Mouse (Mus musculus): ENCODE measurements around the gene Tox2.

Gene Tox2

GRCm38 (mm10) chr2:163202884-163203634, at the start of gene Tox2:
Gene Tox2, plus strand, starts transcription at chr2:163203125.
- peak; percentile 75 for DNase-seq

- DNase-seq = no peak
Observed at GRCm38 (mm10) chr2:163154673-163155072, 48.3 kb upstream of the Tox2 start.

DNA sequence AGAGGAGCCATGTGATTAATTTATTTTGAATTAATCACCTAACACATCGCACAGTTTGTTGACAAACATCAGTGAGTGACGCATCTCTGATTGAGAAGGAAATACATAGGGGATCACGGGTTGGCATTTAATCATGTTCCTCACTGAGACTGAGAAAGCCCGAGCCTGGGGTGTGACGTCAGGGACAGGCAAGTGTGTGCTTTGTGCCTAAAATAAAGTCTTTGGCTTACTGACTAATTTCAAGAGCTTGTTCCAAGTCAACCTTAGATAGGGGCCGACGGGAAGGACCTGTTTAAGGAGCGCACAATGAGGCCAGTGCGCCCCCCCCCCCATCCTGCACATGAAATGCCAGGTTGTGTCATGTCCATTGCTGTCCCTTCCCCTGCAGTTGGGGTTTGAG, 43.9 kb upstream of the Tox2 start:
- no peak for DNase-seq

GRCm38 (mm10) chr2:163164461-163164990, 38.4 kb upstream of the Tox2 start:
- no peak for DNase-seq

DNA sequence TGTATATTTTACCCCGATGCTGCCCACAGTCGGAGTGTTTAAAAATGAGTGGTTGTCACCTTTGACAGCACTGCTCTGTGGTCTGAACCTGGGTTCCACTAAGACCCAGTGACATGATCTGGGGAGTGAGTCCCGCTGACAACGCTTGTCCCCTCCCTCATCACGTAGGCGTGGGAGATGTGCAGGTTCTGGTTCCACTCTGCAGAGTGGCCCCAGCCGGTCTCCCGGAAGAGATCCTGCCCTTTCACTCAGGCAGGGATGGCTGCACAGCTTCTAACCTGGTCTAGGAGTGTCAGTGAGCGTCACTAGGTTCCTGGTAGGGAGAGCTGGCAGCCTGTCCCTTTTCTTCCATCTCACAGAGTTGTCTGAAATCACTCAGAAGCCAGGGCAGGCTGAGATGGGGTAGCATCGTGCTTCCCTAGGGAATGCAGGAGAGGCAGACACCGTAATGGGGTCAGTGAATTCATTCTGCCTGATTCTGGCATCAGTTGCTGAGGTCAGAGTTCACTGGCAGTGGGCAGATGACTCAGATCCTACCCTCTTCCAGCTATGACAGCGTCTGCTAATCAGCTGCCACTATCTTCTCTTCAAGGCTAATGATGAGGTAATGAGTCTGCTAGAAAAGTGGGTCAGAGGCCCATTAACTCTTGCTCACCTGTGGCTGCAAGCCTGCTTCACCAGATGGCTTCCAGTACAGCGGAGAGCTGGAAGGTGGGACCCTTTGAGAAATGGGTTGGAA, 36.7 kb upstream of the Tox2 start:
- no peak for DNase-seq

DNA sequence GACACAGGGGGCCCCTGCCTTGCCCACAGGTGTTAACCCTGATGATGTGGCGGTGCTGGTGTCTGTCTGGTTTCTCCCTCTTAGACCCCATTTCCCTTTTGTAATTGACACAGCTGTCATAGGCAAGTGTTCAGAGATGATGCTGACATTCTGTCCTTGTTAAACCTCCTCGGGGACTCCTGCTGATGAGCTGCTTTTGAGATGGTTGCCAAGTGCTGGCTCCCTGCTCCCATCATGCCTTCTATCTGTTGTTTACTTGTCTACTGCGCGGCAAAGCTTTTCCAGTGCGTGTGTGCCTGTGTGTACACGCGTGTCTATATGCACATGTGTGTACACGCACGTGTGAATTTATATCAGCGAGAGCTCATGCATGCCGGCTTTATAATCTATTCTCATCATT, 31.0 kb upstream of the Tox2 start:
- DNase-seq = no peak

DNA sequence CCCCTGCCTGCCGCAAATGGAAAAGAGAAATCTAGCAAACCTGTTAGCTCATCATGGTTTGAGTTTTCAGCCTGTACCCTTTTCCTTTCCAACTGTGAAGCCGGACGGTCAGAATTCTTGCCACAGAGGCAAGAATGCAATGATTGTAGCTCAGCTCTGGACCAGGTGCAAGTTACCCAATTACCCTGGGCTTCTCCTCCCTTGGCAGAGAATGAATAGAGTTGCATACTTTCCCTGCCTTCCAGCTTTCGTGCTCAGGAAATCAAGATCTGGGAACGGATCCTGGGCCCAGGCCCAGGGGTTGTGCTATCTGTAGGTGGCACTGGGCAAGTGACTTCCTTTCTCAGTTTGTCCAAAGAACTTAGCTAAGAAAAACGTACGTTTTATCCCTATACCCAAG, 28.9 kb upstream of the Tox2 start:
- no peak for DNase-seq

DNA sequence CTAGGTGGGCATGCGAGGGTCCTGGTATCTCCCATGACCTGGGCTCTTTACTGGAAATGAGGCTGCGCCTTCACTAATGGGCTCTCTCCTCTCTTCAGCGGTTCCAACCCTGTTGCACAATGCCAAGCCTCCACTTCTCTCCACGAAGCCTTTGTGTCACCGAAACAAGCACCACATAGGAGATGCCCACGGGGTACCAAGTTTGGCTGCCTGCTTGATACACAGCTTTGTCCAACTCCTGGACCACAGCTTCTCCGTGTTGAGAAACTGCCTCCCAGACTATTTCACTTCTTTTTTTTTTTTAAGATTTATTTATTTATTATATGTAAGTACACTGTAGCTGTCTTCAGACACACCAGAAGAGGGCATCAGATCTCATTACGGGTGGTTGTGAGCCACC, 27.1 kb upstream of the Tox2 start:
- no peak for DNase-seq

DNA sequence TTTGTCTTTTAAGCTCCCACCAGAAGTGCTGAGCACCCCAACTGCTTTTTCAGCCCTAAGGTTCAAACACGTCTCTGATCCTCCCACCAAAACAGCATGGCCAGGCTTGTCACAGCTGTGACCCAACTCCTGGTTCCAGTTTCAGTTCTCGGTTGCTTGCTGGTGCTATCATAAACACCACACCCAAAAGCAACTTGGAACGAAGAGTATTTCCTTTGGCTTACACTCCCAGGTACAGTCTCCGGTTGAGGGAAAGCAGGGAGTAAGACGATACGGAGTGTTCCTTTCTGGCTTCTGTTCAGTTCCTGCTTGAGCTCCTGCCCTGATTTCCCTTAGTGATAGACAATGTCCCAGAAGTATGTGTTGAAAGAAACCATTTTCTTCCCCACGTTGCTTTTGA, 26.4 kb upstream of the Tox2 start:
- no peak for DNase-seq

- DNase-seq = no peak
Observed at GRCm38 (mm10) chr2:163187552-163187951, 15.4 kb upstream of the Tox2 start.

GRCm38 (mm10) chr2:163189596-163189995, 13.3 kb upstream of the Tox2 start:
- DNase-seq = no peak

DNA sequence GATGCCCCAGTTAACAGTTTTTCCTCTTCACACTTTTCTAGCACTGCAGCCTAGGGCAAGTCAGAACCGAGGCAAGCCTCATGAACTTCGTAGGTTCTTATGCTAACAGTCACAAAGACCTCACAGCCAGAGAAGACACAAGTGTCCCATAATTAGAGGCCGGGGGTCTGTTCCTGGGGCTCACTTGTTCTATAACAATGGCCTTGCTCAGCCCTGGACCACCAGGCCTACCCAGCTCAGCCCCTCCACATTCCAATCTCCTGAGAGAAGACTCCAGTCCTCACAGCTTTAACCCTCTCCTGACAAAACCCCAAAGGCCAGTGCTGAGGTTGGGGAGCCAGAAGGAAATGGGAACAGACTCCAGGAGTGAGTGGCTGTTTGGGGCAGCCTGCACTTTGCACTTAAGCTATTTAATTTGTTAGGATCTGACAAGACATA, 12.9 kb upstream of the Tox2 start:
- DNase-seq = no peak

DNA sequence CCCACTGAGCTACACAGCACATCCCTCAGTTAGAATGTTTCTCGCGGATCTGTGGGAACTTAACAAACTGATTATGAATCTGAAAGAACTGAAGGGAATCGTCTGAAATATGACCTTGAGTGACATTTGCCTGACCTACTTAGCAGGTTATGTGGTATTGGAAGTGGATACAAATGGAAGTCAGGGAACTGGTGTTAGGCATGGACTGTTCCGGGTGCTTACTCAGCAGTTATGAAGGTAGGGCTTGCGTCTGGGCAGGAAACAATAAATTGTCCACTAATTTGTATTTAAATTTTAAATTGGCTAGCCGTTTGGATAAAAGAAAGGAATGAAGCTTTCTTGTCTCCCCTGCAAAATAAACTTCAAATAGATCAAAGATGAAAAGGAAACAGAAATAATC, 10.4 kb upstream of the Tox2 start:
- no peak for DNase-seq

GRCm38 (mm10) chr2:163194015-163194414, 8.9 kb upstream of the Tox2 start:
- DNase-seq = no peak

DNA sequence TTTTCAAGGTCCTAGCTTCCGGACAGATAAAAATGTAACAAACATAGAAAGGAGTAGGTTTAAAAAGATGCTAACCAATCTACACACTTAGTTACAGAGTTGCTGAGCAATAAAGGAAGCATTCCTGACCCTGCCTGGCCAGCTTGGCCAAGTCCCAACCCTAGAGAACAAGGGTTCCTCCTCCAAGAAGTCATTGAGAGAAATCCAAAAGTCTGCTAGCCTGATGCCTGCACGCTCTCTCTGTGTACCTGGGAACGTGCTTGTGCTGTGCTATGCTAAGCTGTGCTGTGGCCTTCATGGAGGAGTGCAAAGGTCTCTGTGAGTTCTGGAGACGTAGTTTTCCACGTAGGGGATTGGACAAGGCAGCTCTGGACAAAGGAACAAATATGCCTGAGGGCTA, 8.4 kb upstream of the Tox2 start:
- DNase-seq = peak; percentile 11

GRCm38 (mm10) chr2:163195106-163195833, 7.7 kb upstream of the Tox2 start:
- no peak for DNase-seq

GRCm38 (mm10) chr2:163195834-163196145, 7.1 kb upstream of the Tox2 start:
- DNase-seq = no peak

GRCm38 (mm10) chr2:163201897-163202296, 1.0 kb upstream of the Tox2 start:
- peak; percentile 39 for DNase-seq

DNA sequence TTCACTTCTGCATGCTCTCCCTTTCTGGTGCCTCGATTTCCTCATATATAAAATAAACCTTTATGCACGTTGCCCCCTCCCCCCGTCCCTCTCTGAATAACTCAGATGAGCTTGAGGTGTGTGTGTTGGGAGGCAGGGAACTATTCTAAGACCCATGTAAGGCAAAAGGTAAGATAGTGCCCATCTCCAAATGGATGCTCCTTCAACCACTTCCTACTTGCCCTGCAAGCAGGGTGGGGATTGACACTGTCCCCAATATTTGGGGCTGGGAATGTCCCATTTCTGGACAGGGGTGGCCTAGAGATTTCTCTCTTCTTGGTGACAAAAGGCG, 407 bp upstream of the Tox2 start:
- DNase-seq = no peak

DNA sequence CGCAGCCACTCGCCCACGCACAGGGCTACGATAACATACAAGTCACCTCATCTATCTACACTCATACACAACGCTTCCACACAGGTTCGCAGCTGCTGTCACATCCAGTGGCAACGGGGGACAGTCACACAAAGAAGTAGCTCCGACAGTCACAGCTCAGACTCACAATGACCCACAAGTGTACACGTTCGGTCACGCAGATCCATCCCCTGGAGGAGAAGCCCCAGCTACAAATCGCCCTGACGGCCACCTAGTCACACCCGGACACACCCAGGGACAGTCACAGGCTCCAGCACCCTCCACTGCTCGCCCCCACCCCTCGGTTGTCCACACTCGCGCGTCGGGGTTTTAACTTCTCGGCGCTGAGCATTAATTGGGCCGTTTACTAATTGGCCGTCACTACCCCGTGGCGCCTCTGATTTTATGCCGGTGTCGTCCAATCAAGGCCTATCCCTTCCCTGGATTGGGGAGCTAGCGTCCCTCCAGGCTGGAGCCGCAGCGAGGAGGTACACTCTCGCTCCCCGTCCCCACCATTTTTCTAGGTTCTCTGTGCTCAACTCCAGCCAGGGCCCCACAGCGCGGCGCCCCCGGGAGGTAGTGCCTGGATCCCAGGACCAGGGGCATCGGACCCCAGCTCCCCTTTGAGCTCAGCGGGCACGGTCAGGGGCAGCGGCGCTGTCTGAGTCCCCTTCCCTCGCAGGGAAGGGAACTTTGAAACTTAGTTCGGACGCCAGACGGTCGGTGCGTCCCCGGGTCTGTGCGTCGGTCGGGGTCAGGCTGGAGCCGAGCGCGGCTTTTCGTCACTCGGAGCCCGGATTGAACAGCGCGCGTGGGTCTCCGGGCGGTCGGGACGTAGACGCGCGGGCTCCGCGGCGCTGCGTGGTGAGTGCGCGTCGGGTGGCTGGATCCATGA, 966 bp downstream of the Tox2 start:
- DNase-seq = peak; percentile 20

- peak; percentile 35 for DNase-seq
Observed at GRCm38 (mm10) chr2:163204548-163205261, 1.8 kb downstream of the Tox2 start.

DNA sequence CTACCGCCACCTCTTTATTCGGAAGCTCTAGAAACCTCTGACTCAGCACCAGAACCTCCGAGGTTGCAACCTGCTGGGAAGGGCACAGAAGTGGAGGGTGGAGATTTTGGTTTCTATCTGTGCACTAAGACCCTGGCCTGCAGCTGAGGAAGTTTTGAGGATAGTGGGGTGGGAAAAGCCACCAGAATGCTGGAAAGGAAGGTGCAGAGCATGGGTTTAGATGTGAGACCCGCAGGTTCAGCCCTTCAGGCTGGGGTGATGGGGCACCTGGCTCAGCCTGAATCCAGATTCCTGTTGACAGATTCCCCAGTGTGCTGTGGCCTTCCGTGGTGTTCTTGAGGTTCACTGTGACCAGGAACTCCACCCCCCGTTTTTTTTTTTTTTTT, 2.3 kb downstream of the Tox2 start:
- no peak for DNase-seq
